Mouse (Mus musculus) ES-E14 (cell line): ENCODE measurements around the gene Gm11639. TPM values are rescaled to one million over a fixed set of nuclear protein-coding genes. Genes with fewer than 3 reads are reported as not detected.
"Not testable (repeated sequence)": the region's sequence is repeated elsewhere in the genome, so short reads cannot be mapped to it uniquely, and the experiment has no call there.

Experiments
- DNase-seq: peaks from one replicate; pipeline ENCODE4 v3.0.0-alpha.2; 2013; ENCODE audit warnings: low read depth, low spot score
- H3K27ac ChIP-seq: 2 replicates; pipeline ENCODE4 v1.5.1; 2012; ENCODE audit warnings: low read depth, mild to moderate bottlenecking, low read length, moderate library complexity, mixed read lengths; ENCODE audit not compliant: poor library complexity, insufficient read depth, severe bottlenecking
- H3K36me3 ChIP-seq: 2 replicates; pipeline ENCODE4 v1.6.1; 2012; ENCODE audit warnings: mild to moderate bottlenecking, low read length, moderate library complexity, mixed read lengths; ENCODE audit not compliant: control insufficient read depth, poor library complexity, insufficient read depth, severe bottlenecking
- H3K4me1 ChIP-seq, 2 experiments: fragments of 150-350 bp in 1 of 2; sonication (generic) in 1 of 2; 2 replicates each; pipeline ENCODE4 v1.6.1; 2012; ENCODE audit warnings: low read length in 2 of 2, mild to moderate bottlenecking in 1 of 2, mixed read lengths in 1 of 2; ENCODE audit not compliant: control insufficient read depth in 2 of 2, insufficient read depth in 2 of 2, poor library complexity in 1 of 2
- H3K4me3 ChIP-seq, 2 experiments: fragments of 150-350 bp in 1 of 2; sonication (generic) in 1 of 2; 2 replicates each; pipeline ENCODE4 v1.5.1; 2012; ENCODE audit warnings: low read length in 2 of 2, low read depth in 1 of 2, mild to moderate bottlenecking in 1 of 2, mixed read lengths in 1 of 2; ENCODE audit not compliant: insufficient read depth in 1 of 2, poor library complexity in 1 of 2, severe bottlenecking in 1 of 2
- H3K9ac ChIP-seq: 2 replicates; pipeline ENCODE4 v1.6.1; 2012; ENCODE audit warnings: low read depth, mild to moderate bottlenecking, low read length, mixed read lengths; ENCODE audit not compliant: poor library complexity, insufficient read depth, severe bottlenecking
- H3K9me3 ChIP-seq: fragments of 150-350 bp; sonication (generic); 2 replicates; pipeline ENCODE4 v1.6.1; 2012; ENCODE audit warnings: low read depth, mild to moderate bottlenecking, low read length; ENCODE audit not compliant: control insufficient read depth, insufficient read depth
- CHD2 ChIP-seq: IDR thresholded peaks from 2 replicates; pipeline ENCODE4 v1.6.1; 2014; ENCODE audit warnings: mild to moderate bottlenecking, low read depth, low read length, inconsistent platforms
- HCFC1 ChIP-seq: IDR thresholded peaks from 2 replicates; pipeline ENCODE4 v1.6.1; 2012; ENCODE audit warnings: low read length, inconsistent platforms, borderline replicate concordance; ENCODE audit not compliant: insufficient read depth
- MAFK ChIP-seq: IDR thresholded peaks from 2 replicates; pipeline ENCODE4 v1.6.1; 2014; ENCODE audit warnings: mild to moderate bottlenecking, low read depth, low read length, inconsistent platforms; ENCODE audit not compliant: insufficient read depth
- ZC3H11A ChIP-seq: IDR thresholded peaks from 2 replicates; pipeline ENCODE4 v1.6.1; 2012; ENCODE audit warnings: low read depth, mild to moderate bottlenecking, inconsistent platforms, low read length, borderline replicate concordance
- ZNF384 ChIP-seq: IDR thresholded peaks from 2 replicates; pipeline ENCODE4 v1.6.1; 2012; ENCODE audit warnings: low read depth, low read length, inconsistent platforms
- in situ Hi-C, 2 experiments: fragments of 600-800 bp; cut with MboI; formaldehyde crosslinking; loops; one replicate each; pipeline ENCODE4 v1.15.1; 2025; ENCODE audit warnings: low sequenced_read_pairs in 2 of 2, inconsistent platforms in 1 of 2; ENCODE audit not compliant: unreplicated experiment in 2 of 2
- total RNA-seq: library from RNA; depleted of rRNA; stranded (reverse); fragments of 300-350 nt; gene quantifications from 2 replicates; pipeline ENCODE4 v1.2.3, GENCODE M21; 2012

Gm11639 gene
- total RNA-seq, 1 experiment: 0.36 TPM

DNA sequence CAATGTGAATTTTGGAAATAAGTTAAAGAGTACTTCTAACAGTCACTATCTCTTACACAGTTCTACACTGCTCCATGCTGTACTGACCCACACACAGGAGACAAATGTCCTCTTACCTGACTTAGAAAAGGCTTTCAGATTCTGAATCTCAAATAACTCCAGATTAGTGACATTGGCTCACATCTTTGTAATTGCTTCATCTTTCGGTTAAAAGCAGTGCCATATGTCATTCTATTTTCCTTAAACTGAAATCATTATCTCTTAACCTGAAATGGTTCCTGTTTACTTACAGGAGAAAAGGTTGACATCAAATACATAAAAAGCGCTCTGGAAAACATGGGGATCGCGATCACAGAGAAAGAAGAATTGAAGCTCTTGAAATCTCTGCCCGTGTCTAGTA, 377.8 kb downstream of the Gm11639 start, which contains the start of gene Efcab3:
Gene Efcab3, plus strand, starts transcription at position 301 of the 400 bp plus-strand sequence.
- H3K9me3 ChIP-seq: no peaks in the 10 kb centered on the region
- in situ Hi-C loops: no loop called here
- no peaks in the 10 kb centered on the region for H3K36me3 ChIP-seq

DNA sequence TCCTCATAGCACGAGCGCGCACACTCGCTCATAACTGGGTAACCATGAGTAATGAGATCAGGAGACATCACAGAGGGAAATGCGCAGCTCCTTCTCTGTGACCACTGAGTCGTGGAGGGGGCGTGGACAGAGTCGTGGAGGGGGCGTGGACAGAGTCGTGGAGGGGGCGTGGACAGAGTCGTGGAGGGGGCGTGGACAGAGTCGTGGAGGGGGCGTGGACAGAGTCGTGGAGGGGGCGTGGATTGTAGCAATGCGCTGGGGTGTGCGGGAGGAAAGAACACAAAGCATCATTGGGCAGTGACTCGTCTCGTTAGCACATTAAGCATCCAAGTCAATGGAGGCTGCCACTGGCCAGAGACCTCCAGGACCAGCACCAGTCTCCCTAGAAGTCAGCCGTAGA, 426.9 kb downstream of the Gm11639 start:
- H3K27ac ChIP-seq, in situ Hi-C loops, DNase-seq: not testable (repeated sequence)

More for the DNA sequence above, 377.8 kb downstream of the Gm11639 start, which contains the start of gene Efcab3:
- no peak within 1 kb of the TSS for H3K27ac ChIP-seq
- no peak for DNase-seq
- H3K9ac ChIP-seq: no peak within 1 kb of the TSS
- no peak within 1 kb of the TSS for H3K4me3 ChIP-seq
- TF ChIP-seq MAFK (no peak), ZC3H11A (no peak), HCFC1 (no peak), ZNF384 (no peak), CHD2 (no peak)
- no peaks in the 10 kb centered on the region for H3K4me1 ChIP-seq

DNA sequence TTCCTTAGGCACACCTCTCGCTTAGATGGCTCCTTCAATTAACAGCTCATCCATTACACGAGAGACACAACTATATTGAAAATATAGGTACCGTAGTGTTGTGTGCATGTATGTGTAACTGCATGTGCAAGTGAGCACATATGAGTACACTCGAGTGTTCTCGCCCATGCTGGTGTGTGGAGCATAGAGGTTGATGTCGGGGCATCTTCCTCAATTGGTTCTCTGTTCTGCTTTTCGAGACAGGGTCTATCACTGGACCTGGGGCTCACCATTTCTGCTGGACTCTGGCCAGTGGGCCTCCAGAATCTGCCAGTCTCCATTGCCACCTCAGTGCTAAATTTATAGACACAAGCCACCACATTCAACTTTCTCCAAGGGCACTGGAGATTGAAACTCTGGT, 432.3 kb downstream of the Gm11639 start:
- Histone ChIP-seq H3K9ac (no peak overlapping the region), H3K4me3 (no peak overlapping the region), H3K4me1 (peaks cover 0 to 2% of the 10 kb centered on the region in 2 experiments; a peak in 1 of 4 replicates), H3K9me3 (no peaks in the 10 kb centered on the region), H3K36me3 (no peaks in the 10 kb centered on the region), H3K27ac (no peak overlapping the region)
- in situ Hi-C loops: no loop called here
- DNase-seq: no peak
- no peak for TF ChIP-seq ZNF384
- TF ChIP-seq ZC3H11A: no peak
- TF ChIP-seq MAFK: no peak
- no peak for TF ChIP-seq CHD2
- TF ChIP-seq HCFC1: no peak

More for the DNA sequence above, 426.9 kb downstream of the Gm11639 start:
- H3K36me3 ChIP-seq, H3K4me1 ChIP-seq, H3K9ac ChIP-seq, H3K9me3 ChIP-seq: not testable (repeated sequence)
- peak overlapping the region in 1 of 2 experiments; percentile 39; a peak in 1 of 4 replicates for H3K4me3 ChIP-seq

DNA sequence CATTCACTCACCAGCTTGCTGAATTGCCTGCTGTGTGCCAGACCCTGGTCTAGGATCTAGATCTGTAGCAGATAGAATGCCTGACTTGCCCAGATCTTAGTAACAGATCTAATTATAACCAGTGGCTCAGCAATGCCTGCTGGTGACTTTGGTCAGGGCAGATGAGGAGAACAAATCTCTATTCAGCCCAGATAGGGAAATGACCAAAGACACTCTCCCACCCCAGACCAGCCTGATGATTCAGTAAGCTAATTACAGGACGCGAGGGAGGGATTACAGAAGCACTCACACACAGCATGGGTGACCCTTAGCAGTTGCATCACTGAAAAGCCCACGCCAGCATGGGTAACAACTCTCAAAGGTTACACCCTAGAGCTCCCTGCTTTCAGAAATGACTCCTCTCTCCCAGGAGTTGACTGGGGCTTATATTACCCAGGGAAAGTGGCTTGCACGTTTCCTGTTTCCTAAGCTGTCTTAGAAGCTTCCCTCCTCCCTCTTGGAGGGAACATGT, 435.1 kb downstream of the Gm11639 start:
- no peak for DNase-seq
- Histone ChIP-seq H3K9me3 (no peaks in the 10 kb centered on the region), H3K9ac (no peak overlapping the region), H3K4me3 (no peak overlapping the region), H3K4me1 (no peaks in the 10 kb centered on the region; a peak in 1 of 4 replicates), H3K27ac (no peak overlapping the region), H3K36me3 (no peaks in the 10 kb centered on the region)
- TF ChIP-seq ZNF384 (no peak), ZC3H11A (no peak), CHD2 (no peak), MAFK (no peak), HCFC1 (no peak)
- in situ Hi-C loops: no loop called here

DNA sequence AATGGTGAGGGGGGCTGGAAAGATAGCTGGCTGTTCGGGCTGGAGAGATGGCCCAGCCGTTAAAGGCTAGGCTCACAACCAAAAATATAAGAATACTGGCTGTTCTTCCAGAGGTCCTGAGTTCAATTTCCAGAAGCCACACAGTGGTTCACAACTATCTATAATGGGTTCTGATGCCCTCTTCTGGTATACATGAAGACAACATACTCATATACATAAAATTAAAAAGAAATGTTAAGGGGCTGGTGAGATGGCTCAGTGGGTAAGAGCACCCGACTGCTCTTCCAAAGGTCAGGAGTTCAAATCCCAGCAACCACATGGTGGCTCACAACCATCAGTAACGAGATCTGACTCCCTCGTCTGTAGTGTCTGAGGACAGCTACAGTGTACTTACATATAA, 436.3 kb downstream of the Gm11639 start:
- H3K27ac ChIP-seq, H3K4me1 ChIP-seq, H3K36me3 ChIP-seq, DNase-seq, H3K9ac ChIP-seq, H3K4me3 ChIP-seq, in situ Hi-C loops, H3K9me3 ChIP-seq: not testable (repeated sequence)
